Mouse (Mus musculus) skeletal muscle tissue, adult 2 months (tissue): Measurements from ENCODE around the gene Acrbp.
"Not testable (repeated sequence)": the region's sequence is repeated elsewhere in the genome, so short reads cannot be mapped to it uniquely, and the experiment has no call there.

Experiments used
- DNase-seq: peaks from one replicate; pipeline ENCODE4 v3.0.0-alpha.2; 2012; ENCODE audit warnings: low read depth, low spot score

Gene Acrbp

DNA sequence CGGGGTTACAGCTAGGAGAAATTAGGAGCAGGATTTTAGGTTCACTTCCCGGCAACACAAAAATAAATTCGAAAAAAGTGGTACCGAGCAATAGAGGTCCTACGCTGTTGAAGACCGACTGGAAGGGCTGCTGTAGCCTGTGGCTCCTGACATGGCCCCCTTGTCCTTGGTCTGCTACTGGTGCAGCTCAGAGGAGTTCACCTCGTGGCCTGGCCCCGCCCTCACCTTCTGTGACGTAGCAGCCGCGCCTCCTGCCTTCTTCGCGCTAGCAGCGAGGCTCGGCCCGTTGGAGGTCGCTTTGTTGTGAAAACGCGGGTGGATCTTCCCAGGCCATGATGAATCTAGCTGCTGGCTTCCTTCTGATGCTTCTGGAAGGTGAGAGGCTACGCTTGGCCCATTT lies at the start of gene Acrbp:
TSS of gene Acrbp (plus strand) at position 12 of the 400 bp plus-strand sequence.
- DNase-seq = no peak

DNA sequence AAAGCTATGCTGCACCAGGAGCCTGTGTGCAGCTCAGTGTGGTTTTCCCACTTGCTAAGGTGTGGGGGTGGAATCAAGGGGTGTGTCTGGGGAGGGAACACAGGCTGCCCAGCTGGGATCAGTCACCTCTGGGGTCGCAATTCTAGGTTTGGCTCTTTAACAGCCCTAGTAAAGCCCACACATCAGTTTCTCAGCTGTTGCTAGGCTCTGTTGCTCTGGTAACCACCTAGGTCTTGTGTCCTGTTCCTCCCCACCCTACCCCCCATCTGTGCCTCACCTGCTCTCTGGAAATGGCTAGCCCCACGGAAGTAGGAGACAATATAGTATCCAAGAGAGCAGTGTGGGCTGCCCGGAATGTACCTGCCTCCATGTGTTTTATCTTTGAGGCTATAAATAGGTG lies 45.8 kb upstream of the Acrbp start:
- no peak for DNase-seq

DNA sequence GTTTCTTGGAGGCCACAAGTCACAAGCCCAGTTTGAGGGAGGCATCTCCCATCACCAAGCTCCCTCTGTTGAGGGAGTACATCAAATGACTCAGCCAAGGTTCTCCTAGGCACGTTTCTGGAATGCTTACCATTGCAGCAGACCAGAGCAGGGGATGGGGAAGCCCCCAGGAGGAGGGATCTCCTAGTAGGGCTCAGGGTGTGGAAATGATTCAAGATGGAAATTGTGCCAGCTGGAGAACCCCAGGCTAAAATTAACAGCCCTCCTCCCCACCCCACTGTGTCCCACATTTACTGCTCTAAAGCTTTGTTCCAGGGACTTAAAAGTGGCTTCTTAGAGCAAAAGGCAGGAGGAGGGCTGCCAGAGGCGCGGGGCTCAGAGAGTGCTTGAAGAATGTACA lies 44.4 kb upstream of the Acrbp start:
- DNase-seq = no peak

DNA sequence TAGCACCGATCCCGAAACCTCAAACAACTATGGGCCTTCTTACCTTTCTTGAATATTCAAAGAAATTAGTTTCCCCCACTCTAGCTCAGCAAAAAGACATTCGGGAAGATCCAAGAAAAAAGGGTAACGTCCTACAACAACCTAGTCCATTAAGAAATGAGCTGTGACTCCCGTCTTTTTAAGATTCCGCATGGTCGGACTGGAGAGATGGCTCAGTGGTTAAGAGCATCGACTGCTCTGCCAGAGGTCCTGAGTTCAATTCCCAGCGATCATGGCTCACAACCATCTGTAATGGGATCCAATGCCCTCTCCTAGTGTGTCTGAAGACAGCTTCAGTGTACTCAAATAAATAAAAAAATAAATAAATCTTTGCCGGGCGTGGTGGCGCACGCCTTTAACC lies 41.4 kb upstream of the Acrbp start:
- no peak for DNase-seq

DNA sequence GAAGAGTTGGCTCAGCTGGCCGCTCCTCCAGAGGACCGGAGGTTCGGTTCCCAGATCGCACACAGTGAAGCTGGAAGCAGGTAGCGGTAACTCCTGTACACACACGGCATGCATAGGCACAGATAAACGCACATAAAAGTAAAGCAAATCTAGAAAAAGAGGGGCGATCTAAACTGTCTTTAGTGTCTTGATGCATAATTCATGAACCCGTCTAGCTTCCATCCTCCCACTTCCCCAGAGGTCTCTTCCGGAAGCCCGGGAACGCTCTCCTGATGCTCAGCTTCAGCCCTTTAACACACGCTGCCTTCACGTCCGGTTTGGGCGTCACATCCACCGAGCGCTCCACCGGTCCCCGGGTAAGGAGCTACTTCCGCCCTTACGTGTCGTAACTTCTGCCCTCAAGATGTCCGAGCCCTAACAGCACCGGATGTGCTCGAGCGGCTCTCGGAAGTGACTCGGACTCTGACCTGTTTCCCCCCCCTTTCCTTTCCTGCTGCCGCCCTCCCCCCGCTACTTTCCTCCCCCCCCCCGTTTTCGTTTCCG lies 40.8 kb upstream of the Acrbp start:
- DNase-seq = peak; percentile 98

DNA sequence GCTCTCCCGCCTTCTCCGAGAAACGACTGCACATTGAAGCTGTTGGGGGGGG lies 40.5 kb upstream of the Acrbp start, which contains the start of gene Zfp384:
TSS of gene Zfp384 (plus strand) at position 17 of the 52 bp plus-strand sequence.
- no peak for DNase-seq

DNA sequence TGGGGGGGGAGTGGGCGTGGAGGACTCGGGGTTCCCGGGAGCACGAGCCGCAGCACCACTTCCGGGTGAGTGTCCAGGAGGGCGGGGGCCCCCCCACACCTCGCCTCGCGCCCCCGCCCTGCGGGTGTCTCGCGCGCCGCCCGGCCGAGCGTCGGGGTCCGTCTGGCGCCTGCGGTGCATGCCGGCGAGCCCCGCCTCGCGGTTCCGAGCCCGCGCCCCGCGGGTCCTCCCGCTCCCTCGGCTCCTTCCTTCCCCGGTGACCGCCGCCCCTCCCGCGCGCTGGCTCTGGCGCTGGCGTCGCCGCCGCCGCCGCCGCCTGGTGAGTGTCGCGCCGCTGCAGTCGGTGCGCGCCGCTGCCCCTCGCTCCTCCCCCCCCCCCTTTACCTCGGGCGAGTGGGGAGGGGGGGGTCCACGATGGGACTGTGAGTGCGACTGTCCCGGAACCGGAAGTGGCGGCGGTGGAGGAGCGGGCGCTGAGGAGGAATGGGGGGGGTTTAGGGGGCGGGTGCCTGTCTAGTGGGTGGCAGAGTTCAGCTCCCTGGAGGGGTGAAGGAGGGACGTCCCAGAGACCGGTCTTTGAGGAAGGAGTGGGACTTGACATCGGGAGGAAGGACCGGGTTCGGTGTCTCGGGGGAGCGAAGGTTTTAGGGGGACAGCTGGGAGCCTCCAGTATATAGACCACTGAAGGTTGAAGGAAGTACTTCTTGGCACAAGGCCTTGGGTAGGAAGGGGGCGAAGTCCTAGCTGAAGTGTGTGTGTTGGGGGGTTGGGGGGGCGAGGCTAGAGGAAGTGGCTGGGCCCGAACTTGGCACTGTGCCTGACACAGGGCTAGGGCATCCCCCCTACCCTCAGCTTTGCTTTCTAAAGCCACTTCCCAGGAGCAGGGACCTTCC lies 40.1 kb upstream of the Acrbp start:
- peak; percentile 83 for DNase-seq

DNA sequence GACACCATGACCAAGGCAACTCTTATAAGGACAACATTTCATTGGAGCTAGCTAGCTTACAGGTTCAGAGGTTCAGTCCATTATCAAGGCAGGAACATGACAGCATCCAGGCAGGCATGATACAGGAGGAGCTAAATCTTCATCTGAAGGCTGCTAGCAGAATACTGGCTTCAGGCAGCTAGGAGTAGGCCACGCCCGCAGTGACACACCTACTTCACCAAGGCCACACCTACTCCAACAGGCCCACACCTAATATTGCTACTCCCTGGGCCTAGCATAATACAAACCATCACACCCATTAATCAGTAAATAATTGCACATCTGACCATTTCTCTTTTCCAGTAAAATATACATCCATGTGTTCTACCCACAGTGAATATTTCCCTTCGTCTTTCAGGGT lies 31.8 kb upstream of the Acrbp start:
- no peak for DNase-seq

DNA sequence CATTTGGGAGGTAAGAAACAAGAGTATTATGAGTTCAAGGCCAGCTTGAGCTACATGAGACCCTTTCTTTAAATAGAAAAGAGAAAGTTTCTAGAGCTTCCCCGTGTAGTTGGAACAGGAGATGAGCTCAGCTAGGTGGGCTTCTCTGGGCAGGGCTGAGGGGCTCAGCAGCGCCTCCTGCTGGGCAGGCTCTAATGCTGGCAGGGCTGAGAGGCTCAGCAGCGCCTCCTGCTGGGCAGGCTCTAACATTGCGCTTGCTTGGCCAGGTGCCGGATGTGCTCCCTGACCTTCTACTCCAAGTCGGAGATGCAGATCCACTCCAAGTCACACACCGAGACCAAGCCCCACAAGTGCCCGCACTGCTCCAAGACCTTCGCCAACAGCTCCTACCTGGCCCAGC lies 19.0 kb upstream of the Acrbp start:
- DNase-seq = not testable (repeated sequence)

DNA sequence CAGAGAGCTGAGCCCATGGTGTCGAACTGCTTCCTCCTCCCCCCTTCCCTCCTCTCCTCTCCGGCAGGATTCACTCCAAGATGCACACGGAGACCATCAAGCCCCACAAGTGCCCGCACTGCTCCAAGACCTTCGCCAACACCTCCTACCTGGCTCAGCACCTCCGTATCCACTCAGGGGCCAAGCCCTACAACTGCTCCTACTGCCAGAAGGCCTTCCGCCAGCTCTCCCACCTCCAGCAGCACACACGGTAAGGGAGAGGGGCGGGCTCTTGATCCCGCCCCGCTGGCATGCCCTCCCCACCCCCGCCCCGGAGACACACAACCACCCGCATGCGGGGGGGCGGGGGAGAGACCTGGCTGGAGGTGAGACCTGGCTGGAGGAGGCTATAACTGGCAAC lies 17.9 kb upstream of the Acrbp start:
- no peak for DNase-seq

DNA sequence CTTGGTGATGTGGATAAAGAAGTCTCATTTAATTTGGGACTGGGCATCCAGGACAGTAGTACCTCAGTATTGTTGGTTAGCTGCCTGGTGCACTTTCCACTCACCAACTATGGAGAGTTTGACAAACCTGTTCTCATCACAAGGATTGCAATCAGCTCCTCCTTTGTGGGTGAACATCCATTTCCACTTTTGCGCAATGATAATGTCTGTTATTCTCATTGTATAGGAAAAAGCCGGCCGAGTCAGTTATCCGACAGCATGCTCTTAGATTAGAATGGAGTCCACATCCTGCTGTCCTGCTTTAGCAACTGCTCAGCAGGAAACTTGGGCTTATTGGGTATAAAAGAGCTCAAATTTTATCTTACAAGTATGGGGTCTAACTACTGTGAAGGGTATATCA lies 10.8 kb upstream of the Acrbp start:
- DNase-seq = no peak

DNA sequence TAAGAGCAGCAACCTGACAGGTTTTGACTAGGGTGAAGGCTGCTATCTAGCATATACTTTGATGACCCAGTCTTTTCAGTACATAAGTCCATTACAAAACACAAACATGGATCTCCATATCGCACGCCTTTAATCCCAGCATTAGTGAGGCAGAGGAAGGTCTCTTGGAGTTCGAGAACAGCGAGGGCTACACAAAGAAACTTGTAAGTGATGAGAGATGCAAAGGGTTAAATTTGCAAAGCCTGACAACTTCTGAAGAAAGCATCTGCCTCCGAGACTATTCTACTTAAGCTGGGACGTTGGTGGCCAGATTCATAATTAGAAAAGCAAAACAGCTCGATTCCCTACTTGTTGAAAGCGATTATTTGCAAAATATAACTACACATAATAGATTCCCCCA lies 10.4 kb upstream of the Acrbp start:
- DNase-seq = no peak

DNA sequence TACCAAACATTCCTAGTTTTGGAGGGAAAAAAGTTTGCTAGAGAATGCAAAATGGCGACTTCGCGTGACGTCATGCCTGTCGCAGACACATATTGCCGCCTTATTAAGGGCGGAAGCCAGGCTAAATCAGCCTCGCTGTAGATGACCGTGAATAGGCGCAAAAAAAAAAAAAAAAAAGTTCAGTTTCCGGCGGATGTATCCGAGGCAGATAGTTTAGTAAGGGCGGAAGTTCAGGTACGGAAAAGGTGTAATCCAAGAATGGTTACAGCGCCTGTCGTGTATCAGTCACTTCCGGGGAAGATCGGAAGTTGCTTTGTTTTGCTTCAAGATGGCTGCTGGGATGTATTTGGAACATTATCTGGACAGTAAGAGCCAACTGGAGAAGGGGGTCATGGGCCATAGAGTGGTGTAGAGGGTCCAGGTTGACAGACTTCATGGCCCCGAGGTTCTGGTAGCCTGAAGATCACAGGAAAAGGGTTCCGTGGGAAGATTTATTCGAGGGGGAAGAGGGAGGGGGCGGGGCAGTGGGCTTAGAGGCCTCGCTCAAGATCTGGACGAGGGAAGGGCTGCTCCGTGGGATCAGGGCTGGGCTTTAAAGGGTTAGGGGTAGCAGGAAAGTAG lies 9.8 kb upstream of the Acrbp start, which contains the start of gene Ing4:
TSS of gene Ing4 (plus strand) at position 228 of the 621 bp plus-strand sequence.
- peak; percentile 98 for DNase-seq

DNA sequence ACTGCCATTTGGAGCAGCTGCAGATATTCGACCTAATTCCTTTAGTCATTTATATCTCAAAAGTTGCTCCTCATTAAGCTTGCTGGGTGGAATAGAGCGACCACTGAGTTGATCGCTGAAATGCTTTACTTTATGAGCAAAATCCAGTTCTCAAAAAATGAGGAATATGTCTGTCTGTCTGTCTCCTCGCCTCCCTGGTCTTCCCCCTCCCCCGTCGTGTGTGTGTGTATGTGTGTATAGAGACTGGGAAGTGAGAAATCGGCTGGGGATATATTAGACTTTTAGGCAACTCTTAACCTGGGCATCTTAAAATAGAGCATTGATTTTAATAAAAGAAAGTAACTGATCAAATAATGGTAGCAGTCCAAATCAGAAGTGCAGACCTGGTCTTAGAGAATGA lies 9.3 kb upstream of the Acrbp start:
- DNase-seq = no peak

DNA sequence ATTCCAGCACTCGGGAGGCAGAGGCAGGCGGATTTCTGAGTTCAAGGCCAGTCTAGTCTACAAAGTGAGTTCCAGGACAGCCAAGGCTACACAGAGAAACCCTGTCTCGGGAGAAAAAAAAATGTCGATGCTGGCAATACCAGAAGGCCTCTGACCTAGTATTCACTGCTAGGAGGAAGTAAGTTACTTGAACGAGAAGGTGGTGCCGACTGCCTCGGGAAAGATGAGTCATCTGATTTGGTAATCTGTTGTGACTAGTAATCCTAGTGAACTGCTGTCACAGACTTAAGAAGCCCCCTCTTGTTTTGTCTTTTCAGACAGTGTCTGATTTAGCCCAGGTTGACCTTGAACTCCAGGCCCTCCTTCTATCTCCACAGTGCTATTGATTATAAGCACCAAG lies 8.4 kb upstream of the Acrbp start:
- DNase-seq = no peak

DNA sequence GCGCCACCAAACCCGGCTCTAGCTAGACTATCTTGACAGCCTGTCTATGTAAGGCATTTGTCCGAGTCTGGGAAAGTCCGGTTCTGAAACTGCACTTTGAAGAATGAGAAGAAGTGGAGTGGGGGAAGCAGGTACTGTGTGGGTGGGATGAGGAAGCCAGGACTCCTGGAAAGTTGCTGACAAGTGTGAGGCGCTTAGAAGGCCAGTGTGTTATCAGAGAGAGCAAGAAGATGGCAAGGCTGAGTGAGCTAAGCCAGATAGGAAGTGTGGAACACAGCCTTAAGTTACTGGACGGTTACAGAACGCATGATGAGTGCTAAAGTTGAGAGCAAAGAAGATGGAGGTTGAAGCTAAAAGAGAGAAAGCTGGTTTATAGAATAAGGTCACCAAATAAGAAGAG lies 7.4 kb upstream of the Acrbp start:
- no peak for DNase-seq

DNA sequence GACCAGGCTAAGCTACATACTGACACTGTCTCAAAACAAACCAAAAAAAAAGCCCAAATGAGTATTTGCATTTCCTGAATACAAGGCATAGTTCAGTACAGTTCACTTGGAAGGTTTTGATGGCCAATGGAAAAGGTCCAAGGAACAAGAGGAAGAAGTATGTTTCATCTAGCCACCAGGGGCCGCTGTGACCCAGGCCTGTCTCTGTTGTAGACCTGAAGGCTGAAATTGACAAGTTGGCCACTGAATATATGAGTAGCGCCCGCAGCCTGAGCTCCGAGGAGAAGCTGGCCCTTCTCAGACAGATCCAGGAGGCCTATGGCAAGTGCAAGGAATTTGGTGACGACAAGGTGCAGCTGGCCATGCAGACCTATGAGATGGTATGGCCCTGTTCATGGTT lies 2.8 kb upstream of the Acrbp start:
- DNase-seq = peak; percentile 82

DNA sequence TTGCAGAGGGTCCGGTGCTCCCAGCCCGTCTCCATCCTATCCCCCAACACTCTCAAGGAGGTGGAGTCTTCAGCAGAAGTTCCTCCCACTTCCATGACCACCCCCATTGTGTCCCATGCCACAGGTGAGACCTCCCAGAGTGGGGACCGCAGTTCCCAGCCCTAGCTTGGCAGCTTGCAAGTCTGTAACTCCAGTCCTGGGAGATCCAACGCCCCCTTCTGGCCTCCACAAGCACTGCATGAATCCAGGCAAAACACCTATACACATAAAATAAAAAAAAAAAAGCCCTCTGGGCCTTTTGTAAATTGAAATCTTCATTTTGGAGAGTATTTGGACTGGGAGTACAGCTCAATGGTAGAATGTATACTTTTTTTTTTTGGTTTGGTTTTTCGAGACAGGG lies 1.7 kb downstream of the Acrbp start:
- no peak for DNase-seq

DNA sequence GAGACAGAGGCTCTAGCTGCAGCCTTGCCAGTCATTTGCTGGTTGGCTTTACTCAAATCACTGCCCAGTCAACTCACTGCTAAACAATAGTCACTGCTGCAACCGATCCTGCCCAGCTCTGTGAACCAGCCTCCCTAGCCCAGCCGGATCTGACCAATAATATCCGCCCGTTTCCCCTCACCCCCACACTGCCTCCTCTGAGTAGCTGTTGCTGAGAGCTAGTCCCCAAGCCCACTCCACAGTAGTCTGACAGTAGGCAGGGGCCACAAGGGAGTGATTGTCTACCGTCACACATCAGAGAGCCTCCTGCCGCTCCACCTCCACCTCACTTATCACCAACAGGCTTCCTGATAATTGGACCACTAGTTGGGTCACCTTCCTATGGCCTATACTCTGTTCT lies 12.0 kb downstream of the Acrbp start:
- no peak for DNase-seq

DNA sequence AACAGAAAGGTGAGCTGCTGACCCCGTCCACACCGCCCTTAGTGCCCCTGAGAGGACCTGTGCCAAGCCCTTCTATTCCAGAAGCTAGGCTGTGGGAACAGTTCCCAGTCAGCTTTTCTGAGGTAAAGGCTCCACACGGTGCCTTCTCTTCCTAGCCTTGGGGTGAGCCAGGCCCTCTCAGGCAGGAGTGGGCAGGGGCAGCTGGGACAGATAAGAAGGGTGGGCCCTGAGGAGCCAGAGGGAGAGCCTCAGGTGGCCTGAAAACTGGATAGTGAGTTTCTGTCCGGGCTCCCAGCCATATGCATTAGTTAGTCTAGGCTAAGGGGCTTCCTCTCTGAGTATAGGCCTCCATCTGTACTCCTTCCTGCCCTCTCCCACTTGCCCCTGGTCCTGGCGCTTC lies 13.0 kb downstream of the Acrbp start:
- no peak for DNase-seq

DNA sequence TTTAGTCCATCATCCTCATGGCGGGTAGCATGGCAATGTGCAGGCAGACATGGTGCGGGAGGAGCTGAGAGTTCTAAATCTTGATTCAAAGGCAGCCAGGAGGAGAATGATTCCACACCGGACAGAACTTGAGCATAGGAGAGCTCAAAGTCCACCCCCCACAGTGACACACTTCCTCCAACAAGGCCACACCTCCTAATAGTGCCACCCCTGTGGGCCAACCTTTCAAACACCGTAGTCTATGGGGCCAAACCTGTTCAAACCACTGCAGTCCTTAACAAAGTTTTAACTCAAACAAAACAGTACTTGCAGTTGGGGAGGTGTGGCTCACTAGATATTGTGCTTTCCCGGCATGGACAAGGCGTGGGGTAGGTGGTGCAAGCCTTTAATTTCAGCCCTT lies 14.4 kb downstream of the Acrbp start:
- no peak for DNase-seq

DNA sequence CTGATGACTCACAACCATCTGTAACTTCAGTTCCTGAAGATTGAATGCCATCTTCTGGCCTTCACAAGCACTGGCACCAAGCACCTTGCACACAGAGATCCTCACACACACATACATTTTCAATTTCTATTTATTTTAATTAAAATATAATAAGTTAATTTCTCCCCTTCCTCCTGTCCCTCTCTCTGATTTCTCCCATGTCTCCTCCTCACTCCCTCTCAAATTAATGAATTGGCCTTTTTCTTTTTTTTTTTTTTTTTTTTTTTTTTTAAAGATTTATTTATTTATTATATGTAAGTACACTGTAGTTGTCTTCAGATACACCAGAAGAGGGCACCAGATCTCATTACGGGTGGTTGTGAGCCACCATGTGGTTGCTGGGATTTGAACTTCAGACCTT lies 15.7 kb downstream of the Acrbp start:
- not testable (repeated sequence) for DNase-seq

DNA sequence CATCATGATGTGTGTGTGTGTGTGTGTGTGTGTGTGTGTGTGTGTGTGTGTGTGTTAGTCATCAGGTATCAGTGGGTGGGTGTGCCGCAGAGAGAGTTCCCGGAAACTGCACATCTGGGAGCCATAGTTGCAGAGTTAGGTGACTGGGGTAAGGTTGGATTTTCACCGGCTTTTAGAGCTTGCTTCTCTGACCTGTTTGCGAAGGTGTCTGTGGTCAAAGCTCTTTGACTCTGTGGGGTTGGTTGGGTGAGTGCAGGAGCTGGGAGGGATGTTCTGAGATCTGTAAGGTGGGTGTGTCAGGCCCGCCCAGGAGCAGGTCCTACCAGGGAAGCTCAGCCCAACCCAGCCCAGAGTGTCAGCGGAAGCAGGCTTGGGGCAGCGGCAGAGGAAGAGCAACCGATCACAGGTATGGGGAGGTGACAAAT lies 18.1 kb downstream of the Acrbp start, which contains the start of gene Lpar5:
TSS of gene Lpar5 (plus strand) at position 350 of the 425 bp plus-strand sequence.
- DNase-seq = no peak
